Mouse (Mus musculus) cerebral cortex, adult 2 months (tissue): ENCODE measurements around the gene Slc38a9.

Source experiments
- WGBS: fragments of 180-500 bp; shearing (Covaris S2); methylation state at CpG from one replicate; pipeline ENCODE4 v1.1.7; 2018; 5-methylcytosine and 5-hydroxymethylcytosine counted together

The Slc38a9 gene

DNA sequence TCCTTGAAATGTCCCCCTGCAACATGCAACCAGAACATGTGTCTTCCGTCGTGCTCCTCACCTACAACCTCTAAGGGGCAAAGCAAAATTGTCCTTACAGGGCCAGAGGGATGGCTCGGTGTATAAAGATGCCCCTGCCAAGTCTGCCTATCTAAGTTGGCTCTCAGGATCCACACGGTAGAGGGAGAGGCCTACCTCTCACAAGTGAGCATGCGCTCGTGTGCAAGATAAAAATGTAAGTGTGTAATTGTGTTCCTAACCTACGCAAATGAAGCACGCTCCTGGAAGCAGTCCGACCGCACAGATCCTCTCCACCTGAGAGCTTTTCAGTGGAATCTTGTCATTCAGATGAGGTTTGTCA is 86.1 kb downstream of the Slc38a9 start:
- 95% methylated on average over 10 of the region's 10 CpGs for WGBS

DNA sequence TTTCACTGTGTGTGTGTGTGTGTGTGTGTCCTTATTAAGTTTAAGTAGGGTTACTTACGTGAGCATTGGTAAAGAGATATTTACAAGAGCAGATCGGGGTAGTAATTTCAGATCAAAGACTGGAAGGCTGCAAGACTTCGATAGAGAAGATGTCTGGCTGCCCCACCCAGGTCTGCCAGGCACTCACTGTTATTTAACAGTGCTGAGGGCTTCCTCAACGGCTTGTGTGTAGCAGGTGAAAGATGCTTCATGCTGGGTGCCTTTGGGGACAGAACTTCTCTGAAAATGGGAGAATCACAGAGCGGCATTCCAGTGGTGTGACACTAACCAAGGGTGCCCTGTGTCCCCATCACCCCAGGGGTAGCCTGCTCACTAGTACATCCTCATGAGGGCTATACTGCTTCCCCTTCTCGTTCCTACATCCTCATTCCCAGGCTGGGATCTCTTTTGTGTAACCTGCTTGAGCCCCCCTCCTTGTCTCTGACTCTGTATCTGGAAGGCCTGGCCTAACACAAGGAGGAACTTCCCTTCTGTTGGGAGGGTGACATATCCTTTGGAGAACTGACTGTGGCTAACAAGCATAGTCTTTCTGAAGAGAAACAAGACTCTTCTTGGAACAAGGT is 87.4 kb downstream of the Slc38a9 start:
- 84% methylated on average over 6 of the region's 6 CpGs for WGBS

- WGBS, result 91% methylated on average over 11 of the region's 11 CpGs
Measured at GRCm38 (mm10) chr13:112748808-112749510, 88.4 kb downstream of the Slc38a9 start.

DNA sequence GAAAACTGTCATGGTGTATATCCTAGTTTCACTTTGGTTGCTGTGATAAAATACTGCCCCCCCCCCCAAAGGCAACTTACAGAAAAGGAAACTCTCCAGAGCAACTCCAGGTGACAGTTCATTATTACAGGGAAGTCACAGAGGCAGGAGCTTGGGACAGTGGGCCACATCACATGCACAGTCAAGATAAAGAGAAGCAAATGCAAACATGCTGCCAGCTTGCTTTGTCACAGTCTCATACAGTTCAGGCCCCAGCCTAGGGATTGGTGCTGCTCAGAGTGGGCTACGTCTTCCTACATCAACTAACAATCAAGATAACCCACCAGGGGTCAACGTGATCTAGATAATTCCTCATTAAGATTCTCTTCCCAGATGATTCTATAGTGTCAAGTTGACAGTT is 89.3 kb downstream of the Slc38a9 start:
- WGBS, result 97% methylated on average over 2 of the region's 2 CpGs

- WGBS, result 35% methylated on average over 18 of the region's 18 CpGs
Measured at GRCm38 (mm10) chr13:112751454-112752308, 91.1 kb downstream of the Slc38a9 start.

DNA sequence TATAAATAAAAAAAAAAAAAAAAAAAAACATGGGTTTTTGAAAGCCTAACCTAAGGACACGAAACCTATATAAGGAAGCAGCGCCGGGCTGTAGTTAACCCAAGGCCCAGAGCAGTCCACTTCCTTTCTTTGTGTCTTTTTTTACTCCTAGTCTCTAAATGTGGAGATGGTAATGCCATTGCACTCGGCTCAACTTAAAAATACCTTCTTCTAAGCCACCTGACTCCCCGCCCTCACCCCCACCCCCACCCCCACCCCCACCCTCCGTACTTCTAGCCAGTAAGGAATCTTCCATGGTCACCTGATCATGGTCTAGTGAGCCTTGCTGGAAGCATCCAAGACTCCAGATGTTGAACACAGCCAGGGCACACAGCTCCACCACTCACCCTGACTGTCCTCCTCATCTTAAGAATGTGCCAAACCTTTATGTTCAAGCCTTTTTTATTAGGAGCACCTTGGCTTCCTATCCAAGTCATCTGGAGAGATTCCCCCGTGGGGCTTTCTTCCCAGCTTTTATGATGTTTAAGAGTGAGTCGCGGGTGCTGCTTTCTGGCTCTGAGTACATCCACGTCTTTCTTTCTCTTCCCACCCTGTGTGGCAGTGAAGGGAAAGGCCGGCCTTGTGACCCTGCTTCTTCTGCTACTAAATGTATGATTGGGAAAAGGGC is 91.9 kb downstream of the Slc38a9 start:
- 66% methylated on average over 11 of the region's 11 CpGs for WGBS

- 81% methylated on average over 9 of the region's 9 CpGs for WGBS
Measured at GRCm38 (mm10) chr13:112753522-112753921, 93.0 kb downstream of the Slc38a9 start.

DNA sequence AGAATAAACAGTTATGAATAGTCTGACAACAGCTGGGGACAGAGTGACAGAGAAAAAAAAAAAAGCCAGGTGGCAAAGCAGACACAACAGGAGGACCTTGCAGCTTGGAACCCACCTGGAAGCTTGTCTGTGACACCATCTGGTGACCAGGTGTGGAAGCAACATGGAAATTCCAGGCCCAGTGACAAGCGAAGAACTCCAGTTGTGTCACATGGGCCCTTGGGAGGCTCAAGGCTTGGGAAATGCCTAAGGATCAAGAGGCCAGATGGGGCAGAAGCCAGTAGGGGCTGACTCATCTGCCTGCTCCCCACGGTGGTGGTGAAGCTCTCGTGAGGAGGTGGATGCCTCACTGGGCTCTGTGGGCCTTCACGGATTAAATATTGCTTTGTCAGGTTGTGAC is 94.3 kb downstream of the Slc38a9 start:
- 70% methylated on average over 4 of the region's 4 CpGs for WGBS

DNA sequence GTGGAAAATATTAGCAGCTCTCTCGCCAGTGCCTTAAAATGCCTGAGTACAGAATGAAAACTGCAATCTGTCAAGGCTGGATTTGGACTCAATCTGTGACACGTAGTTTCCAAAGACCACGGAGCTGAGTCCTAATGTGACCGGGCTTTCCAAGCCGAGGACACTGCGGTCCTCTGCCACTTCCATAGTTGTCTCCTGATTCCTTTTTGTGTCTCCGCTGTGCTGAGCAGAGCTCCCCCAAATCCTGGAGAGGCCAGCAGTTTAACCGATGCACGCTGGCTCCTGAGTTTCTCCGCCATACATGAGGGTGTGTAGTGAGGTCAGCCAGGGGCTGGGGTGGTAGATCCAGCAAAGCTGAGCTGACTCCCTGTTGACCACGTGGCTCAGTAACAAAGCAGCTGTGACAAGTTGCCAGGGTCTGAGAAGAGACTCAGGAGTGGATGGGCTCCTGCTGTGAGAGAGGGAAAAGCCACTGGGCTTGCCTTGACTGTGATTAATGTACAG is 95.0 kb downstream of the Slc38a9 start:
- WGBS, result 46% methylated on average over 11 of the region's 11 CpGs

- 79% methylated on average over 9 of the region's 9 CpGs for WGBS
Measured at GRCm38 (mm10) chr13:112757395-112757794, 96.8 kb downstream of the Slc38a9 start.

DNA sequence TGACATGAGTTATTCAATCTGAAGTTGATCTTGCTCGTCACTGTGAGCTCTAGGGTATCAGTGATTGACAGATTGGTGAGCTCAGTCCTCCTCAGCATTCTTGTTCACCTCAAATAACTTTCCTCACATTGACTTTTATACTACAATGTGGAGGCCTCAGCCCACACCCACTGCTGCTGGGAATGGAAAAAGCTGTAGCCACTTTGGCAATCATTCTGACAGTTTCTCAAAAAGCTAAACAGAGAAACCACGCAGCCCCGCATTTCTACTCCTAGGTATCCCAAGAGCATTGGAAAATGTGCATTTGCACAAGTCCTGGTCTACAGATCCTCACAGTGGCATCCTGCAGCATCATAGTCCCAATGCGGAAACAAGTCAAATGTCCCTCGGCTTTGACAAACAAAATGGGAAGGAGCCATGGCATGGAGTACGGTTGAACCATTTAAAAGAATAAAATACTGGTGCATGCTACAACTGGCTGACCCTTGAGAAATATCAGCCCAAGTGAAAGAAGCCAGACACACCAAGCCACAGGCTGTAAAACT is 98.1 kb downstream of the Slc38a9 start:
- 85% methylated on average over 6 of the region's 6 CpGs for WGBS

DNA sequence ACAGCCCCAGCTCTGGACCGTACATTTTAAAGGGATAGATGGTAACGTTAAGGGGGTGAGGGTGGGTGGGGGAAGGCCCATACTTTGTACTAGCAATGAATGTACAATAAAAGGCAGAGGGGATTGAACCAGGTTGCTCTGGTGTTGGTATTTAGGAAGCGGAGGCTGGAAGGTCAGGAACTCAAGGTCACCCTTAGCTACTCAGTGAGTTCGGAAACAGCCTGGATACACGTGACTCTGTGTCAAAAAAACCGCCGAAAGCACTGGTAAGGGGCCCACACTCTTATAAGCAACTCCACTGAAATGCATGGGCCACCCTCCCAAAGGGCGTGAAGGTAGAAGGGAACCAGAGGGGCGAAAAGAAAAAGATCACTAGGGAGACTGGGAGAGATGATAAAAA is 98.8 kb downstream of the Slc38a9 start:
- 93% methylated on average over 9 of the region's 9 CpGs for WGBS

- WGBS, result 45% methylated on average over 15 of the region's 15 CpGs
Measured at GRCm38 (mm10) chr13:112759777-112760537, 99.4 kb downstream of the Slc38a9 start.

- 69% methylated on average over 1 of the region's 1 CpGs for whole genome bisulfite sequencing
Measured at GRCm38 (mm10) chr13:112760538-112760881, 100.0 kb downstream of the Slc38a9 start.

DNA sequence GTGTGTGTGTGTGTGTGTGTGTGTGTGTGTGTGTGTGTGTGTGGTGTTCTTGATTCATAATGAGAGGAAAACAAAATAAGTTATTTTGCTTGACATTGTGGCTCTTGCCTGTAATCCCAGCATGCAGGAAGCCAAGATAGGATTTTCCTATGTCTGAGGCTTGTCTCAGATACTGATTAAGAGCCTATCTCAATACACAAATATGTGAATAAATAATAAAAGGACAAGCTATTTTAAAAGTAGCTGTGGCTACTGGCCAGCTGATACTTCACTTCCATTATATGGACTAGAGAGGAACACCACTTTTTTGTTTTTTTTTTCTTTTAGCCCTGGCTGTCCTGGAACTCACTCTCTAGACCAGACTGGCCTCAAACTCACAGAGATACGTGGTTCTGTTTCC is 101.2 kb downstream of the Slc38a9 start:
- 83% methylated on average over 1 of the region's 1 CpGs for WGBS

DNA sequence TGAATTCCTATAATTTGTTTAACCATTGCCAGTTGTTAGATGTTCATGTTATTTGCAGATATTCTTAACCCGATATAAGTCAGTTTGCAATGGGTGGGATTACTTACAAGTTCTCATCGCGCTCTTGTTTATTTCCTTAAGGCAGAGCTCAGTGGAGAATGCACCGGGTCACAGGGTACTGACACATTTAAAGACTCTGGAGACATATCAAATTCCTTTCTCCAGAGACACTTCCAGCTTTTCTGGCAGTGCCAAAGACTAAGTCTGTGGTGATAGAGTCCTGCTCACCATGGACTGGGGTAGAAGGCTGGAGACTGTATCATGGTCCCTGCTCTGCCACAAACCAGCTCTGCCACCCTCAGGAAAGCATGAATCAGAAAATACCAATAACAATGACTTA is 102.0 kb downstream of the Slc38a9 start:
- WGBS, result 79% methylated on average over 4 of the region's 4 CpGs

DNA sequence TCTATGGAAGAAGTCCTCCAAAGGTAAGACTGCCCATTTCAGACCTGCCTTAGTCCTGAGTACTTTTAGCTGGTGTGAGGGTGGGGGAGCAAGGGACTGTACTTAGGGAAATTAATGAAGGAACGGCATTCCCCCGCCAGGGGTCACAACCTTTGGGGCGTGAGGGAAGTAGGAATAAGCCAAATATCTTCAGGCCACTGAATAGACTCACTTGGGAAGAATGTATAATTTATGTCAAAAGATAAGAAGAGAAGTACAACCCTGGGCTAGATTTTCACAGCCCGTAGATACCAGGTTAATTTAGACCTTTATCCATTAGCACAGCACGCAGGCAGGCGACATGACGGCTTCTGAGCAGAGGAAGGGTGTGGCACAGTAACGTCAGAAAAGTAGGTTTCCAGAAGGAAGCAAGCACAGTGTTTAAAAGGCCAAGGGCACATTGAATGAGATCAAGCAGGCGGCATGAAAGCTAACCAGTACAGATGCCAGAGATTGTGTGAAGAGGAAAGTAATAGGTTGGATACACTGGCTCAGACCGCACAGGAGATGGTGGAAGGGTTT is 103.1 kb downstream of the Slc38a9 start:
- 81% methylated on average over 10 of the region's 10 CpGs for WGBS

DNA sequence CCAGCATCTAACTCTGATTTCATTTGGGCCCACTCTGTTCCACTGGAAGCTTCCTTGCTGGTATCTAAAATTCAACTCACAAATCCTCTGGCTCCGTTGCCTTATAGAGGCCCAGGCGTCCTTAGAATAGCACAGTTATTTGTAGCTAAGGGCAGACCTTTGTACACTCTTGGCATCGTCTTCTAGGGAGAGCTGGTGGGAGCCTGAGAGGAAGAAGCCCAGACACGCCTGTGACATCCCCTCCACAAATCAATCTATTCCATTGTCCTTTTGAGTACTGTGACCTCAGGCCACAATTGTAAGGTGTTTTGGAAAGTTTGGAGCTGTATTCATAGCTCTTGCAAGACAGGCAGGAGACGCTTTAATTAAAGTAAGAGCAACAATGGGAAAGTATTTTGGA is 104.0 kb downstream of the Slc38a9 start:
- 58% methylated on average over 5 of the region's 5 CpGs for WGBS

DNA sequence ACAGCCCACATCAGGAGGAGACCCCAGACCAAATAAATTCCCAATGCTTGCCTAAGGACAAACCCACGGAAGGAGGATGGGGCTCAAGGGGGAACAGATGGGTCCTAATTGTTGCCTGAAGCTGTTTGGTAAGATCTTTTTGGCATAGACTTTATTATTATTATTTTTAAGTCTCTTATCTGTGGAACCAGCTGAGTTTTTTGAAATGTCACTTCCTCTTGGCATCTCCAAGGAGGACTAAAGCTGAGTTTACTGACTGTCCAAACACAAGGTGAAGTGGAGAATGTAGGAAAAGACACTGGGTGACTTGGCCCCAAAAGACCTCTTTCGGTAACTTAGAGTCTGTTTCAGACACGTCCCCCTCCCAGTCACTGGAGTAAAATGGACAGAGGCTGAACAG is 105.1 kb downstream of the Slc38a9 start:
- 79% methylated on average over 3 of the region's 3 CpGs for WGBS

- WGBS, result 38% methylated on average over 11 of the region's 11 CpGs
Measured at GRCm38 (mm10) chr13:112770528-112771328, 110.2 kb downstream of the Slc38a9 start.
